Mouse (Mus musculus): ENCODE data around the gene Ppp1r13l. TPM values are rescaled to one million over a fixed set of nuclear protein-coding genes. Genes with fewer than 3 reads are reported as not detected.
A peak's percentile ranks its signal among the peaks of the same experiment; 100 is the strongest.

Ppp1r13l gene
- polyA plus RNA-seq, 1 experiment from 2014 or later = 1.5 TPM

- ATAC-seq = no peak
- Histone ChIP-seq H3K4me2 (ENCODE audit: low read length) (no peak overlapping the region), H3K9me3 (ENCODE audit: control insufficient read depth, low read length) (no peaks in the 10 kb centered on the region), H3K9ac (ENCODE audit: low read depth, low read length) (no peak overlapping the region), H3K4me1 (ENCODE audit: control insufficient read depth, insufficient read depth, low read depth, low read length) (no peaks in the 10 kb centered on the region), H3K27ac (ENCODE audit: low read depth, low read length) (peak overlapping the region; percentile 66; the same call in 1 of the 2 replicates), H3K36me3 (ENCODE audit: control insufficient read depth, insufficient read depth, low read length) (peaks cover 58% of the 10 kb centered on the region), H3K4me3 (ENCODE audit: low read length) (no peak overlapping the region), H3K27me3 (replicated peaks; ENCODE audit: control insufficient read depth, insufficient read depth, low read length) (no peaks in the 10 kb centered on the region)
- WGBS = 64% methylated on average over 8 of the region's 10 CpGs
Measured at GRCm38 (mm10) chr7:19388699-19389413, 29.3 kb downstream of the Ppp1r13l start.

- 91% methylated on average over 8 of the region's 8 CpGs for WGBS
- Histone ChIP-seq H3K27me3 (replicated peaks; ENCODE audit: control insufficient read depth, insufficient read depth, low read length) (peaks cover 4% of the 10 kb centered on the region), H3K36me3 (ENCODE audit: control insufficient read depth, insufficient read depth, low read length) (peaks cover 46% of the 10 kb centered on the region), H3K9me3 (ENCODE audit: control insufficient read depth, low read length) (no peaks in the 10 kb centered on the region), H3K4me3 (ENCODE audit: low read length) (no peak overlapping the region), H3K4me2 (ENCODE audit: low read length) (no peak overlapping the region), H3K27ac (ENCODE audit: low read depth, low read length) (no peak overlapping the region), H3K4me1 (ENCODE audit: control insufficient read depth, insufficient read depth, low read depth, low read length) (peaks cover 1% of the 10 kb centered on the region; the same call in 1 of the 2 replicates), H3K9ac (ENCODE audit: low read depth, low read length) (no peak overlapping the region)
- no peak for ATAC-seq
Measured at GRCm38 (mm10) chr7:19394484-19394883, 34.9 kb downstream of the Ppp1r13l start.

- Histone ChIP-seq H3K9me3 (ENCODE audit: control insufficient read depth, low read length) (no peaks in the 10 kb centered on the region), H3K27ac (ENCODE audit: low read depth, low read length) (no peak overlapping the region), H3K27me3 (replicated peaks; ENCODE audit: control insufficient read depth, insufficient read depth, low read length) (peaks cover 31% of the 10 kb centered on the region), H3K4me1 (ENCODE audit: control insufficient read depth, insufficient read depth, low read depth, low read length) (peaks cover 14% of the 10 kb centered on the region), H3K36me3 (ENCODE audit: control insufficient read depth, insufficient read depth, low read length) (peaks cover 8% of the 10 kb centered on the region), H3K9ac (ENCODE audit: low read depth, low read length) (no peak overlapping the region), H3K4me3 (ENCODE audit: low read length) (peak overlapping the region; percentile 15), H3K4me2 (ENCODE audit: low read length) (peak overlapping the region; percentile 51)
- no peak for ATAC-seq
- WGBS = 3% methylated on average over 26 of the region's 27 CpGs
Measured at GRCm38 (mm10) chr7:19399496-19400280, 40.1 kb downstream of the Ppp1r13l start.

GRCm38 (mm10) chr7:19400946-19401345 is 41.4 kb downstream of the Ppp1r13l start:
- peaks cover 38% of the 10 kb centered on the region for H3K27me3 ChIP-seq (replicated peaks; ENCODE audit: control insufficient read depth, insufficient read depth, low read length)

GRCm38 (mm10) chr7:19402535-19403112 is 43.1 kb downstream of the Ppp1r13l start:
- Histone ChIP-seq H3K9ac (ENCODE audit: low read depth, low read length) (no peak overlapping the region), H3K27ac (ENCODE audit: low read depth, low read length) (no peak overlapping the region), H3K27me3 (replicated peaks; ENCODE audit: control insufficient read depth, insufficient read depth, low read length) (peaks cover 40% of the 10 kb centered on the region), H3K9me3 (ENCODE audit: control insufficient read depth, low read length) (no peaks in the 10 kb centered on the region), H3K4me1 (ENCODE audit: control insufficient read depth, insufficient read depth, low read depth, low read length) (peaks cover 14% of the 10 kb centered on the region), H3K4me2 (ENCODE audit: low read length) (no peak overlapping the region), H3K4me3 (ENCODE audit: low read length) (no peak overlapping the region), H3K36me3 (ENCODE audit: control insufficient read depth, insufficient read depth, low read length) (no peaks in the 10 kb centered on the region)
- WGBS = 58% methylated on average over 9 of the region's 9 CpGs
- ATAC-seq = no peak

More at GRCm38 (mm10) chr7:19400946-19401345, 41.4 kb downstream of the Ppp1r13l start:
- WGBS = 82% methylated on average over 4 of the region's 4 CpGs
- Histone ChIP-seq H3K36me3 (ENCODE audit: control insufficient read depth, insufficient read depth, low read length) (no peaks in the 10 kb centered on the region), H3K4me2 (ENCODE audit: low read length) (no peak overlapping the region), H3K27ac (ENCODE audit: low read depth, low read length) (no peak overlapping the region), H3K4me3 (ENCODE audit: low read length) (no peak overlapping the region), H3K9me3 (ENCODE audit: control insufficient read depth, low read length) (no peaks in the 10 kb centered on the region), H3K9ac (ENCODE audit: low read depth, low read length) (no peak overlapping the region), H3K4me1 (ENCODE audit: control insufficient read depth, insufficient read depth, low read depth, low read length) (peaks cover 14% of the 10 kb centered on the region)
- no peak for ATAC-seq

- Histone ChIP-seq H3K9me3 (ENCODE audit: control insufficient read depth, low read length) (no peaks in the 10 kb centered on the region), H3K4me2 (ENCODE audit: low read length) (peak within 1 kb of the TSS; percentile 95), H3K4me1 (ENCODE audit: control insufficient read depth, insufficient read depth, low read depth, low read length) (peaks cover 14% of the 10 kb centered on the region), H3K4me3 (ENCODE audit: low read length) (peak within 1 kb of the TSS; percentile 55), H3K9ac (ENCODE audit: low read depth, low read length) (peak within 1 kb of the TSS; percentile 66), H3K27ac (ENCODE audit: low read depth, low read length) (no peak within 1 kb of the TSS), H3K36me3 (ENCODE audit: control insufficient read depth, insufficient read depth, low read length) (no peaks in the 10 kb centered on the region), H3K27me3 (replicated peaks; ENCODE audit: control insufficient read depth, insufficient read depth, low read length) (peaks cover 40% of the 10 kb centered on the region)
- ATAC-seq = 0 out of 2 replicates have a peak, but pooled peaks have one; percentile 27
- 1% methylated on average over 61 of the region's 62 CpGs for WGBS
Measured at GRCm38 (mm10) chr7:19403731-19404296, 44.3 kb downstream of the Ppp1r13l start, which contains the start of gene Klc3. Klc3 (minus strand) TSS chr7:19404104.

GRCm38 (mm10) chr7:19404476-19404875 is 44.9 kb downstream of the Ppp1r13l start, which contains the start of gene Ckm:
Ckm (plus strand) TSS chr7:19404776.
- 48% methylated on average over 7 of the region's 7 CpGs for whole genome bisulfite sequencing
- no peaks in the 10 kb centered on the region for H3K9me3 ChIP-seq (ENCODE audit: control insufficient read depth, low read length)

GRCm38 (mm10) chr7:19405417-19405816 is 45.9 kb downstream of the Ppp1r13l start:
- peak overlapping the region; percentile 40 for H3K4me2 ChIP-seq (ENCODE audit: low read length)
- no peak overlapping the region for H3K27ac ChIP-seq (ENCODE audit: low read depth, low read length)
- H3K9ac ChIP-seq (ENCODE audit: low read depth, low read length) = no peak overlapping the region
- H3K4me1 ChIP-seq (ENCODE audit: control insufficient read depth, insufficient read depth, low read depth, low read length) = peaks cover 9% of the 10 kb centered on the region
- H3K9me3 ChIP-seq (ENCODE audit: control insufficient read depth, low read length) = no peaks in the 10 kb centered on the region
- peak; percentile 66 for ATAC-seq
- H3K36me3 ChIP-seq (ENCODE audit: control insufficient read depth, insufficient read depth, low read length) = no peaks in the 10 kb centered on the region
- no peak overlapping the region for H3K4me3 ChIP-seq (ENCODE audit: low read length)
- 4% methylated on average over 19 of the region's 19 CpGs for WGBS
- peaks cover 37% of the 10 kb centered on the region for H3K27me3 ChIP-seq (replicated peaks; ENCODE audit: control insufficient read depth, insufficient read depth, low read length)

More at GRCm38 (mm10) chr7:19404476-19404875, 44.9 kb downstream of the Ppp1r13l start, which contains the start of gene Ckm:
- Histone ChIP-seq H3K4me2 (ENCODE audit: low read length) (peak within 1 kb of the TSS; percentile 95), H3K4me3 (ENCODE audit: low read length) (peak within 1 kb of the TSS; percentile 55), H3K4me1 (ENCODE audit: control insufficient read depth, insufficient read depth, low read depth, low read length) (peaks cover 12% of the 10 kb centered on the region), H3K36me3 (ENCODE audit: control insufficient read depth, insufficient read depth, low read length) (no peaks in the 10 kb centered on the region), H3K27ac (ENCODE audit: low read depth, low read length) (no peak within 1 kb of the TSS), H3K9ac (ENCODE audit: low read depth, low read length) (peak within 1 kb of the TSS; percentile 66), H3K27me3 (replicated peaks; ENCODE audit: control insufficient read depth, insufficient read depth, low read length) (peaks cover 37% of the 10 kb centered on the region)
- ATAC-seq = no peak

Data from hindbrain, embryonic 16.5 days (tissue).